Mouse (Mus musculus): Measurements from ENCODE around the gene Svopl. TPM values are rescaled to one million over a fixed set of nuclear protein-coding genes. Genes with fewer than 3 reads are reported as not detected.
A peak's percentile ranks its signal among the peaks of the same experiment; 100 is the strongest.

Svopl gene
- polyA plus RNA-seq, 1 experiment: 0.35 TPM

- peaks cover 2% of the 10 kb centered on the region; the same call in 1 of the 2 replicates for H3K4me1 ChIP-seq (ENCODE audit: control insufficient read depth, insufficient read depth, low read length)
- no peaks in the 10 kb centered on the region for H3K27me3 ChIP-seq (ENCODE audit: control insufficient read depth, insufficient read depth, low read length)
- no peak overlapping the region for H3K27ac ChIP-seq (ENCODE audit: control insufficient read depth, insufficient read depth, low read depth, low read length)
- H3K4me3 ChIP-seq (ENCODE audit: control insufficient read depth, low read depth, low read length): no peak overlapping the region
- TF ChIP-seq CTCF (IDR thresholded peaks at IDR 0.05; ENCODE audit: control insufficient read depth, insufficient read depth, insufficient replicate concordance, low read depth, low read length) (peak; percentile 8; the same call in 1 of the 2 replicates), POLR2A (IDR thresholded peaks at IDR 0.05; ENCODE audit: control insufficient read depth, low read depth, low read length) (no peak)
- no peaks in the 10 kb centered on the region for H3K36me3 ChIP-seq (ENCODE audit: control insufficient read depth, insufficient read depth, low read length)
These were observed 12.0 kb upstream of the Svopl start for GRCm38 (mm10) chr6:38058805-38059204.

GRCm38 (mm10) chr6:38055471-38056330 lies 8.9 kb upstream of the Svopl start:
- TF ChIP-seq POLR2A (IDR thresholded peaks at IDR 0.05; ENCODE audit: control insufficient read depth, low read depth, low read length) (no peak), CTCF (IDR thresholded peaks at IDR 0.05; ENCODE audit: control insufficient read depth, insufficient read depth, insufficient replicate concordance, low read depth, low read length) (no peak)
- Histone ChIP-seq H3K4me3 (ENCODE audit: control insufficient read depth, low read depth, low read length) (no peak overlapping the region), H3K27me3 (ENCODE audit: control insufficient read depth, insufficient read depth, low read length) (no peaks in the 10 kb centered on the region), H3K27ac (ENCODE audit: control insufficient read depth, insufficient read depth, low read depth, low read length) (no peak overlapping the region), H3K4me1 (ENCODE audit: control insufficient read depth, insufficient read depth, low read length) (peaks cover 2% of the 10 kb centered on the region; the same call in 1 of the 2 replicates), H3K36me3 (ENCODE audit: control insufficient read depth, insufficient read depth, low read length) (no peaks in the 10 kb centered on the region)

GRCm38 (mm10) chr6:38049601-38050000 lies 2.8 kb upstream of the Svopl start:
- TF ChIP-seq CTCF (IDR thresholded peaks at IDR 0.05; ENCODE audit: control insufficient read depth, insufficient read depth, insufficient replicate concordance, low read depth, low read length): no peak
- no peak for TF ChIP-seq POLR2A (IDR thresholded peaks at IDR 0.05; ENCODE audit: control insufficient read depth, low read depth, low read length)
- H3K4me1 ChIP-seq (ENCODE audit: control insufficient read depth, insufficient read depth, low read length): no peaks in the 10 kb centered on the region
- H3K27me3 ChIP-seq (ENCODE audit: control insufficient read depth, insufficient read depth, low read length): no peaks in the 10 kb centered on the region
- H3K4me3 ChIP-seq (ENCODE audit: control insufficient read depth, low read depth, low read length): no peak overlapping the region
- H3K36me3 ChIP-seq (ENCODE audit: control insufficient read depth, insufficient read depth, low read length): no peaks in the 10 kb centered on the region
- no peak overlapping the region for H3K27ac ChIP-seq (ENCODE audit: control insufficient read depth, insufficient read depth, low read depth, low read length)

GRCm38 (mm10) chr6:38048800-38049561 lies 2.2 kb upstream of the Svopl start:
- Histone ChIP-seq H3K27ac (ENCODE audit: control insufficient read depth, insufficient read depth, low read depth, low read length) (no peak overlapping the region), H3K36me3 (ENCODE audit: control insufficient read depth, insufficient read depth, low read length) (no peaks in the 10 kb centered on the region)

GRCm38 (mm10) chr6:38048003-38048402 lies 1.2 kb upstream of the Svopl start:
- Histone ChIP-seq H3K4me3 (ENCODE audit: control insufficient read depth, low read depth, low read length) (no peak overlapping the region), H3K36me3 (ENCODE audit: control insufficient read depth, insufficient read depth, low read length) (no peaks in the 10 kb centered on the region), H3K27ac (ENCODE audit: control insufficient read depth, insufficient read depth, low read depth, low read length) (no peak overlapping the region), H3K4me1 (ENCODE audit: control insufficient read depth, insufficient read depth, low read length) (no peaks in the 10 kb centered on the region), H3K27me3 (ENCODE audit: control insufficient read depth, insufficient read depth, low read length) (no peaks in the 10 kb centered on the region)
- no peak for TF ChIP-seq CTCF (IDR thresholded peaks at IDR 0.05; ENCODE audit: control insufficient read depth, insufficient read depth, insufficient replicate concordance, low read depth, low read length)
- no peak for TF ChIP-seq POLR2A (IDR thresholded peaks at IDR 0.05; ENCODE audit: control insufficient read depth, low read depth, low read length)

More at GRCm38 (mm10) chr6:38048800-38049561, 2.2 kb upstream of the Svopl start:
- Histone ChIP-seq H3K4me1 (ENCODE audit: control insufficient read depth, insufficient read depth, low read length) (no peaks in the 10 kb centered on the region), H3K27me3 (ENCODE audit: control insufficient read depth, insufficient read depth, low read length) (no peaks in the 10 kb centered on the region), H3K4me3 (ENCODE audit: control insufficient read depth, low read depth, low read length) (no peak overlapping the region)
- TF ChIP-seq CTCF (IDR thresholded peaks at IDR 0.05; ENCODE audit: control insufficient read depth, insufficient read depth, insufficient replicate concordance, low read depth, low read length) (no peak), POLR2A (IDR thresholded peaks at IDR 0.05; ENCODE audit: control insufficient read depth, low read depth, low read length) (no peak)

- Histone ChIP-seq H3K4me3 (ENCODE audit: control insufficient read depth, low read depth, low read length) (no peak overlapping the region), H3K4me1 (ENCODE audit: control insufficient read depth, insufficient read depth, low read length) (no peaks in the 10 kb centered on the region), H3K27me3 (ENCODE audit: control insufficient read depth, insufficient read depth, low read length) (no peaks in the 10 kb centered on the region), H3K27ac (ENCODE audit: control insufficient read depth, insufficient read depth, low read depth, low read length) (no peak overlapping the region), H3K36me3 (ENCODE audit: control insufficient read depth, insufficient read depth, low read length) (no peaks in the 10 kb centered on the region)
- no peak for TF ChIP-seq CTCF (IDR thresholded peaks at IDR 0.05; ENCODE audit: control insufficient read depth, insufficient read depth, insufficient replicate concordance, low read depth, low read length)
- no peak for TF ChIP-seq POLR2A (IDR thresholded peaks at IDR 0.05; ENCODE audit: control insufficient read depth, low read depth, low read length)
These were observed 13.8 kb downstream of the Svopl start for GRCm38 (mm10) chr6:38032801-38033566.

All from testis, adult 2 months (tissue).